Comparison of ENCODE assay signal across 9 mouse cellular contexts in genomic region chr12:42987018-42987606, GRCm38 (mm10).
A peak's percentile ranks its signal among the peaks of the same experiment; 100 is the strongest.
DNase-seq lines count a peak whose midpoint lies in the region; ATAC-seq and TF ChIP-seq lines count a peak whose summit lies in the region.
"Had no signal": no experiment of that assay in that cellular context is flagged by ENCODE, and none has a peak within 500 bp of the region (broad histone marks: within the 10 kb centered on the region; RNA-seq: fewer than 3 reads in every experiment).

No protein-coding gene starts in this region.

- WGBS in hindbrain, embryonic 11.5 days: 31% methylated on average over 2 of the region's 2 CpGs
- WGBS in lung, postnatal 0 days: 40% methylated on average over 2 of the region's 2 CpGs

- no peaks in the 10 kb centered on the region for H3K4me1 ChIP-seq in hindbrain, embryonic 11.5 days (replicated peaks; ENCODE audit: control insufficient read depth, insufficient read depth, low read length)
- no peaks in the 10 kb centered on the region for H3K4me1 ChIP-seq in lung, postnatal 0 days (ENCODE audit: insufficient read depth, low read depth, low read length)
- H3K4me1 ChIP-seq: liver, embryonic 15.5 days had no signal

- peak; percentile 40 for DNase-seq in A20 (ENCODE audit: low read depth, low spot score)
- DNase-seq in adipocyte (ENCODE audit: low spot score): peak; percentile 4
- DNase-seq in hindbrain, embryonic 11.5 days (ENCODE audit: low spot score): peak; percentile 19
- peak; percentile 45 for DNase-seq in left cerebral cortex, postnatal 4 days
- DNase-seq in natural killer cell, adult 2 months (ENCODE audit: low spot score in 2 of 2): no peak
- no peak for DNase-seq in cerebellum, adult 11-12 months
- DNase-seq in lung, postnatal 0 days (ENCODE audit: low spot score): no peak
- no peak for DNase-seq in thymus, postnatal 36 days

- TF ChIP-seq CTCF in lung, postnatal 0 days (IDR thresholded peaks at IDR 0.05): no peak

- TF ChIP-seq EP300 in lung, postnatal 0 days (IDR thresholded peaks at IDR 0.05): no peak

- H3K9ac ChIP-seq in hindbrain, embryonic 11.5 days (ENCODE audit: low read depth, low read length): no peak overlapping the region
- no peak overlapping the region for H3K9ac ChIP-seq in lung, postnatal 0 days (replicated peaks; ENCODE audit: low read depth)
- H3K9ac ChIP-seq: liver, embryonic 15.5 days had no signal

- H3K36me3 ChIP-seq in hindbrain, embryonic 11.5 days (ENCODE audit: control insufficient read depth, insufficient read depth, low read length): no peaks in the 10 kb centered on the region
- H3K36me3 ChIP-seq in lung, postnatal 0 days (ENCODE audit: insufficient read depth, low read length): no peaks in the 10 kb centered on the region
- H3K36me3 ChIP-seq: liver, embryonic 15.5 days had no signal

- no peak overlapping the region for H3K4me2 ChIP-seq in hindbrain, embryonic 11.5 days (replicated peaks; ENCODE audit: low read depth, low read length)
- no peak overlapping the region for H3K4me2 ChIP-seq in lung, postnatal 0 days (replicated peaks; ENCODE audit: low read depth, low read length)
- H3K4me2 ChIP-seq: liver, embryonic 15.5 days had no signal

- no peak overlapping the region for H3K4me3 ChIP-seq in hindbrain, embryonic 11.5 days (ENCODE audit: low read depth, low read length)
- no peak overlapping the region for H3K4me3 ChIP-seq in lung, postnatal 0 days (ENCODE audit: low read depth, low read length)
- H3K4me3 ChIP-seq: liver, embryonic 15.5 days had no signal

- no peak overlapping the region for H3K27ac ChIP-seq in hindbrain, embryonic 11.5 days (ENCODE audit: low read depth, low read length)
- no peak overlapping the region for H3K27ac ChIP-seq in lung, postnatal 0 days (ENCODE audit: low read length)
- H3K27ac ChIP-seq: liver, embryonic 15.5 days had no signal

- intact Hi-C loops in left cerebral cortex, postnatal 4 days (cut with DNase I): no loop called here

- no peaks in the 10 kb centered on the region for H3K27me3 ChIP-seq in hindbrain, embryonic 11.5 days (ENCODE audit: control insufficient read depth, insufficient read depth, low read length)
- H3K27me3 ChIP-seq in lung, postnatal 0 days (replicated peaks; ENCODE audit: insufficient read depth, low read length): no peaks in the 10 kb centered on the region
- H3K27me3 ChIP-seq: liver, embryonic 15.5 days had no signal

- ATAC-seq in hindbrain, embryonic 11.5 days (ENCODE audit: low FRiP score): peak; percentile 64
- ATAC-seq in lung, postnatal 0 days: no peak

- no peaks in the 10 kb centered on the region for H3K9me3 ChIP-seq in hindbrain, embryonic 11.5 days (ENCODE audit: control insufficient read depth, low read length)
- no peaks in the 10 kb centered on the region for H3K9me3 ChIP-seq in lung, postnatal 0 days (ENCODE audit: low read length)
- H3K9me3 ChIP-seq: liver, embryonic 15.5 days had no signal

Comparison
In these comparisons a context has a peak if more than half of its experiments do, and no peak if none do; other contexts are left out.
1. DNase-seq: peak in A20 (single experiment), adipocyte (single experiment), hindbrain, embryonic 11.5 days (single experiment) and left cerebral cortex, postnatal 4 days (single experiment); none in natural killer cell, adult 2 months (0 of 2), cerebellum, adult 11-12 months (single experiment), lung, postnatal 0 days (single experiment) and thymus, postnatal 36 days (0 of 2).